Mouse (Mus musculus): Measurements from ENCODE around the gene Ubash3b.

Gene Ubash3b

GRCm38 (mm10) chr9:41098065-41098464 lies 63.4 kb downstream of the Ubash3b start:
- DNase-seq (ENCODE audit: low read depth, low spot score) = no peak

- DNase-seq (ENCODE audit: low read depth, low spot score) = no peak
Observed at GRCm38 (mm10) chr9:41091993-41092392, 69.5 kb downstream of the Ubash3b start.

GRCm38 (mm10) chr9:41091187-41091586 lies 70.3 kb downstream of the Ubash3b start:
- no peak for DNase-seq (ENCODE audit: low read depth, low spot score)

- DNase-seq (ENCODE audit: low read depth, low spot score) = no peak
Observed at GRCm38 (mm10) chr9:41087831-41088383, 73.6 kb downstream of the Ubash3b start.

GRCm38 (mm10) chr9:41084191-41084901 lies 77.2 kb downstream of the Ubash3b start:
- no peak for DNase-seq (ENCODE audit: low read depth, low spot score)

GRCm38 (mm10) chr9:41083386-41084055 lies 78.0 kb downstream of the Ubash3b start:
- no peak for DNase-seq (ENCODE audit: low read depth, low spot score)

- no peak for DNase-seq (ENCODE audit: low read depth, low spot score)
Observed at GRCm38 (mm10) chr9:41082891-41083290, 78.6 kb downstream of the Ubash3b start.

- DNase-seq (ENCODE audit: low read depth, low spot score) = no peak
Observed at GRCm38 (mm10) chr9:41080877-41081276, 80.6 kb downstream of the Ubash3b start.

- no peak for DNase-seq (ENCODE audit: low read depth, low spot score)
Observed at GRCm38 (mm10) chr9:41079428-41080155, 81.9 kb downstream of the Ubash3b start.

- no peak for DNase-seq (ENCODE audit: low read depth, low spot score)
Observed at GRCm38 (mm10) chr9:41078198-41078597, 83.3 kb downstream of the Ubash3b start.

- no peak for DNase-seq (ENCODE audit: low read depth, low spot score)
Observed at GRCm38 (mm10) chr9:41076150-41076549, 85.3 kb downstream of the Ubash3b start.

GRCm38 (mm10) chr9:41075528-41075927 lies 86.0 kb downstream of the Ubash3b start:
- no peak for DNase-seq (ENCODE audit: low read depth, low spot score)

- no peak for DNase-seq (ENCODE audit: low read depth, low spot score)
Observed at GRCm38 (mm10) chr9:41073196-41074009, 88.1 kb downstream of the Ubash3b start.

GRCm38 (mm10) chr9:41072786-41073185 lies 88.7 kb downstream of the Ubash3b start:
- no peak for DNase-seq (ENCODE audit: low read depth, low spot score)

- DNase-seq (ENCODE audit: low read depth, low spot score) = no peak
Observed at GRCm38 (mm10) chr9:41071906-41072511, 89.5 kb downstream of the Ubash3b start.

- DNase-seq (ENCODE audit: low read depth, low spot score) = no peak
Observed at GRCm38 (mm10) chr9:41070761-41071181, 90.7 kb downstream of the Ubash3b start.

GRCm38 (mm10) chr9:41069509-41069908 lies 92.0 kb downstream of the Ubash3b start:
- DNase-seq (ENCODE audit: low read depth, low spot score) = no peak

- DNase-seq (ENCODE audit: low read depth, low spot score) = no peak
Observed at GRCm38 (mm10) chr9:41061446-41061845, 100.1 kb downstream of the Ubash3b start.

- DNase-seq (ENCODE audit: low read depth, low spot score) = no peak
Observed at GRCm38 (mm10) chr9:41060617-41061016, 100.9 kb downstream of the Ubash3b start.

- no peak for DNase-seq (ENCODE audit: low read depth, low spot score)
Observed at GRCm38 (mm10) chr9:41058765-41059535, 102.5 kb downstream of the Ubash3b start.
